Mouse (Mus musculus) fibroblast of lung, adult 2 months (primary cell): ENCODE measurements around the gene Gm11562.

Experiments
- DNase-seq: peaks from one replicate; pipeline ENCODE4 v3.0.0-alpha.2; 2011; ENCODE audit warnings: low read depth

The Gm11562 gene

GRCm38 (mm10) chr11:99583245-99583704, 37.0 kb downstream of the Gm11562 start, which contains the start of gene Krtap1-4:
Krtap1-4 (minus strand) TSS chr11:99583654.
- DNase-seq: no peak

- DNase-seq: peak; percentile 75
These were observed 38.7 kb downstream of the Gm11562 start for GRCm38 (mm10) chr11:99581564-99581963.

DNA sequence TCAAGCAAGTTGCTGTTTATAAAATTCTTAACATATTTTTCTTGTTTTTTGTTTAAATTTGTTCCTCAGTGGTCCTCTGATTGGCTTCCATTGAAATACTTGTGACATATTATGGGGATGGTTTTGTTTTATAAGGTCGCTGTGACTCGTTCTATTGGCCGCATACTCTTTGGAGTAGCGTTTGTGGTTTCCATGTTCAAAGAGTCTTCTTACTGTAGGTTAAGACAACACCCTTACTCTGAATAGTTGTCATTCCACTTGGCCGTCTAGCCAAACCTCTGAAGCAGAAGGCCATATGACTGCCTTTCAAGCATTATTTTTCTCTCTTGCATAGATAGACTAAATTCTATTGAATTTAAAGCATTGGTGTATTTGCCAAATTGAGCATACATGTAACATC, 39.2 kb downstream of the Gm11562 start:
- peak; percentile 44 for DNase-seq

DNA sequence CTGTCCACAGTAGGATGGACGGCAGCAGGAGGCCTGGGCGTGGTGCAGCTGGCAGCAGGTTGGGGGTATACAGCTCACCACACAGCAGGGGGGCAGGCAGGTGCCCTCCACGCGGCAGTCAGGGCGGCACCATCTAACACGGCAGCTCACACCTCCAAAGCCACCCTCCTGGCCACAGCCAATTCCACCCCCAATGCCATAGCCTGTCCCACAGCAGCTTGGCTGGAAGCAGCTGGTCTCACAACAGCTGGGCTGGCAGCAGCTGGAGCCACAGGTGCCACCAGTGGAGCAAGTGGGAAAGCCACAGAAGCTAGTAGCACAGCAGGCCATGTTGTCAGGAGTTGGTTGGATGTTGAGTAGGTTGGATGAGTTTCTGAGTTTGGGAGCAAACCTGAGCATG, 39.6 kb downstream of the Gm11562 start, which contains the start of gene Krtap1-5:
Krtap1-5 (minus strand) TSS at position 381 of the 400 bp plus-strand sequence.
- DNase-seq: peak; percentile 14

- peak; percentile 44 for DNase-seq
These were observed 46.1 kb downstream of the Gm11562 start for GRCm38 (mm10) chr11:99574106-99574505.

GRCm38 (mm10) chr11:99573164-99573563, 47.1 kb downstream of the Gm11562 start:
- DNase-seq: no peak
